Mouse (Mus musculus) embryonic facial prominence, embryonic 11.5 days (tissue): Measurements from ENCODE around the gene Egln2. TPM values are rescaled to one million over a fixed set of nuclear protein-coding genes. Genes with fewer than 3 reads are reported as not detected.

Experiments
- ATAC-seq: fragments of 200-750 bp; cut with Nextera tagmentation; replicated peaks from 2 replicates; pipeline ENCODE4 v1.8.0; 2017; ENCODE audit warnings: low read depth; ENCODE audit not compliant: insufficient number of reproducible peaks, low FRiP score, low TSS enrichment
- DNase-seq: peaks from one replicate; pipeline ENCODE4 v3.0.0-alpha.2; 2015; ENCODE audit warnings: low spot score
- H3K27ac ChIP-seq: fragments of 300-500 bp; sonication (generic); replicated peaks from 2 replicates; pipeline ENCODE4 v1.5.1; 2014; ENCODE audit warnings: mild to moderate bottlenecking, low read depth, low read length, control low read depth
- H3K27me3 ChIP-seq: fragments of 300-500 bp; sonication (generic); 2 replicates; pipeline ENCODE4 v1.6.1; 2014; ENCODE audit warnings: mild to moderate bottlenecking, low read length, moderate library complexity, mixed read lengths; ENCODE audit not compliant: control insufficient read depth, insufficient read depth
- H3K36me3 ChIP-seq: fragments of 300-500 bp; sonication (generic); replicated peaks from 2 replicates; pipeline ENCODE4 v1.6.1; 2014; ENCODE audit warnings: low read depth, mild to moderate bottlenecking, low read length, moderate library complexity, mixed read lengths; ENCODE audit not compliant: control insufficient read depth, insufficient read depth
- H3K4me1 ChIP-seq: fragments of 300-500 bp; sonication (generic); 2 replicates; pipeline ENCODE4 v1.6.1; 2014; ENCODE audit warnings: low read length, mixed read lengths; ENCODE audit not compliant: control insufficient read depth, insufficient read depth
- H3K4me2 ChIP-seq: fragments of 300-500 bp; sonication (generic); 2 replicates; pipeline ENCODE4 v1.6.1; 2014; ENCODE audit warnings: low read depth, mild to moderate bottlenecking, control low read depth, low read length, moderate library complexity
- H3K4me3 ChIP-seq: fragments of 300-500 bp; sonication (generic); 2 replicates; pipeline ENCODE4 v1.5.1; 2014; ENCODE audit warnings: low read depth, low read length, control low read depth
- H3K9ac ChIP-seq: fragments of 300-500 bp; sonication (generic); replicated peaks from 2 replicates; pipeline ENCODE4 v1.6.1; 2014; ENCODE audit warnings: mild to moderate bottlenecking, control low read depth, low read length
- H3K9me3 ChIP-seq: fragments of 300-500 bp; sonication (generic); replicated peaks from 2 replicates; pipeline ENCODE4 v1.6.1; 2016; ENCODE audit warnings: mild to moderate bottlenecking, low read length, inconsistent platforms, mixed read lengths; ENCODE audit not compliant: control insufficient read depth
- WGBS: fragments of 180-500 bp; shearing (Covaris S2); extraction: QIAGEN DNeasy Blood & Tissue Kit; methylation state at CpG from one replicate; pipeline ENCODE4 v1.1.7; 2014; 5-methylcytosine and 5-hydroxymethylcytosine counted together
- polyA plus RNA-seq: library from polyadenylated mRNA; unstranded; fragments of >200 nt; fragmentation: Nextera tagmentation; extraction: Ambion mirVana; gene quantifications from 2 replicates; pipeline ENCODE4 v1.2.1, GENCODE M21; 2014

The Egln2 gene
- polyA plus RNA-seq, 1 experiment from 2014 or later, result 33.3 TPM

GRCm38 (mm10) chr7:27128946-27129345 is 37.7 kb downstream of the Egln2 start:
- H3K4me2 ChIP-seq, result no peak overlapping the region
- H3K9me3 ChIP-seq, result no peaks in the 10 kb centered on the region
- H3K27me3 ChIP-seq, result no peaks in the 10 kb centered on the region
- no peak overlapping the region for H3K27ac ChIP-seq
- H3K4me1 ChIP-seq, result no peaks in the 10 kb centered on the region
- H3K36me3 ChIP-seq, result no peaks in the 10 kb centered on the region
- no peak overlapping the region for H3K9ac ChIP-seq
- DNase-seq, result no peak
- ATAC-seq, result no peak
- H3K4me3 ChIP-seq, result no peak overlapping the region
- WGBS, result 88% methylated on average over 13 of the region's 13 CpGs

GRCm38 (mm10) chr7:27128162-27128561 is 38.4 kb downstream of the Egln2 start:
- DNase-seq (peak; percentile 36), ATAC-seq (0 out of 2 replicates have a peak, but pooled peaks have one; percentile 26)
- no peaks in the 10 kb centered on the region for H3K36me3 ChIP-seq
- H3K27ac ChIP-seq, result no peak overlapping the region
- no peaks in the 10 kb centered on the region for H3K27me3 ChIP-seq
- H3K4me1 ChIP-seq, result no peaks in the 10 kb centered on the region
- H3K4me2 ChIP-seq, result no peak overlapping the region
- no peak overlapping the region for H3K9ac ChIP-seq
- no peak overlapping the region for H3K4me3 ChIP-seq
- WGBS, result 51% methylated on average over 3 of the region's 3 CpGs
- H3K9me3 ChIP-seq, result no peaks in the 10 kb centered on the region

GRCm38 (mm10) chr7:27124969-27125368 is 41.6 kb downstream of the Egln2 start:
- no peaks in the 10 kb centered on the region for H3K4me1 ChIP-seq
- 83% methylated on average over 4 of the region's 4 CpGs for whole genome bisulfite sequencing
- ATAC-seq, result no peak
- no peaks in the 10 kb centered on the region for H3K27me3 ChIP-seq
- H3K4me3 ChIP-seq, result no peak overlapping the region
- no peak overlapping the region for H3K4me2 ChIP-seq
- no peak overlapping the region for H3K27ac ChIP-seq
- no peak overlapping the region for H3K9ac ChIP-seq
- no peaks in the 10 kb centered on the region for H3K36me3 ChIP-seq
- H3K9me3 ChIP-seq, result no peaks in the 10 kb centered on the region
- DNase-seq, result no peak

DNA sequence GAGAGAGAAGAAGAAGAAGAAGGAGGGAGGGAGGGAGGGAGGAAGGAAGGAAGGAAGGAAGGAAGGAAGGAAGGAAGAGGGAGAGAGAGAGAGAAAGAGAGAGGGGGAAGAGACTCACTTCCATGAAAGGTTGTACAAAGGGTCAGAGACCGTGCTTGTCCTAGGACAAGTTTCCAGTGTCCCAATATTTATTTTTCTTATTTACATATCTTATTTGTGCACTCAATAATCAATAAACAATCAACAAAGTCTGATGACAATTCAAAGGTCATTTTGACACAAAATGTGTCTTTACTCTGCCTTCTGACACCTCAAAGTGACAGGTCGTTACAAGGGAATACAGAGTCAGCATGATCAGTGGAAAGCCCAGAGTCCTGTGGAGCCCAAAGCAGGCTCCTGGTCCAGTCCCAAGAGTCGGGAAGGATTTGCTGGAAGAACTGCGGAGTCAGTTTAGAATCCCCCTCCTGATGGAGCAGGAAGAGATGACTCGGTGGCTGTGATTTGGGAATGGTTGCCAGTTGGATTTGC is 42.2 kb downstream of the Egln2 start:
- no peak for DNase-seq
- no peaks in the 10 kb centered on the region for H3K27me3 ChIP-seq
- no peaks in the 10 kb centered on the region for H3K9me3 ChIP-seq
- no peaks in the 10 kb centered on the region for H3K36me3 ChIP-seq
- no peaks in the 10 kb centered on the region for H3K4me1 ChIP-seq
- no peak overlapping the region for H3K4me3 ChIP-seq
- H3K9ac ChIP-seq, result no peak overlapping the region
- no peak overlapping the region for H3K27ac ChIP-seq
- 75% methylated on average over 5 of the region's 5 CpGs for WGBS
- H3K4me2 ChIP-seq, result no peak overlapping the region
- ATAC-seq, result no peak

DNA sequence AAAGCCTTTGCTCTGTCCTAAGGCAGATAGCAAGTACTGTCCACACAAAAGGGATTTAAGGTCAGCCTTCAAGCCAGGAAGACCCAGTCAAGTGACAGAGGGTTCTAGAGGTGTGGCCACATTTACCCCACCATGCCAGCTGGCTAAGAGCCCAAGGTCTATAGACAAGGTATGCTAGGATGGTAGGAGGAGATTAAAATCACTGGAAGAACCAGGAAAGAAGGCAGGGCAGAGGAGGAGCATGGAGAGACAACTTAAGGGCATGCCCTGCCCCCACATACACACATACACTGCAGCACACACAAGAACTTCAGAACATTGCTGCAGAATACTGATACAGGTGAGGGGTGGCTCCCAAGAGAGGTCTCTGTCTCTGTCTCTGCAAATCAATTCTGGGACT is 46.9 kb downstream of the Egln2 start, which contains the start of gene Cyp2f2:
TSS of gene Cyp2f2 (plus strand) at position 234 of the 400 bp plus-strand sequence.
- H3K9ac ChIP-seq, result no peak within 1 kb of the TSS
- H3K9me3 ChIP-seq, result no peaks in the 10 kb centered on the region
- no peak within 1 kb of the TSS for H3K4me3 ChIP-seq
- ATAC-seq (no peak), DNase-seq (no peak)
- H3K36me3 ChIP-seq, result no peaks in the 10 kb centered on the region
- H3K27me3 ChIP-seq, result no peaks in the 10 kb centered on the region
- no peaks in the 10 kb centered on the region for H3K4me1 ChIP-seq
- H3K4me2 ChIP-seq, result no peak within 1 kb of the TSS
- no peak within 1 kb of the TSS for H3K27ac ChIP-seq

GRCm38 (mm10) chr7:27118033-27118511 is 48.5 kb downstream of the Egln2 start:
- Histone ChIP-seq H3K36me3 (no peaks in the 10 kb centered on the region), H3K9me3 (no peaks in the 10 kb centered on the region), H3K27ac (no peak overlapping the region), H3K4me3 (no peak overlapping the region), H3K4me1 (no peaks in the 10 kb centered on the region), H3K9ac (no peak overlapping the region), H3K27me3 (no peaks in the 10 kb centered on the region), H3K4me2 (no peak overlapping the region)
- no peak for DNase-seq
- 75% methylated on average over 4 of the region's 4 CpGs for WGBS
- no peak for ATAC-seq

GRCm38 (mm10) chr7:27111987-27112386 is 54.6 kb downstream of the Egln2 start:
- 78% methylated on average over 3 of the region's 3 CpGs for WGBS
- H3K4me3 ChIP-seq, result no peak overlapping the region
- H3K4me1 ChIP-seq, result no peaks in the 10 kb centered on the region
- no peak overlapping the region for H3K4me2 ChIP-seq
- no peaks in the 10 kb centered on the region for H3K27me3 ChIP-seq
- peaks cover 3% of the 10 kb centered on the region; the same call in 1 of the 2 replicates for H3K9me3 ChIP-seq
- no peak for DNase-seq
- H3K27ac ChIP-seq, result no peak overlapping the region
- H3K36me3 ChIP-seq, result no peaks in the 10 kb centered on the region
- no peak for ATAC-seq
- H3K9ac ChIP-seq, result no peak overlapping the region

DNA sequence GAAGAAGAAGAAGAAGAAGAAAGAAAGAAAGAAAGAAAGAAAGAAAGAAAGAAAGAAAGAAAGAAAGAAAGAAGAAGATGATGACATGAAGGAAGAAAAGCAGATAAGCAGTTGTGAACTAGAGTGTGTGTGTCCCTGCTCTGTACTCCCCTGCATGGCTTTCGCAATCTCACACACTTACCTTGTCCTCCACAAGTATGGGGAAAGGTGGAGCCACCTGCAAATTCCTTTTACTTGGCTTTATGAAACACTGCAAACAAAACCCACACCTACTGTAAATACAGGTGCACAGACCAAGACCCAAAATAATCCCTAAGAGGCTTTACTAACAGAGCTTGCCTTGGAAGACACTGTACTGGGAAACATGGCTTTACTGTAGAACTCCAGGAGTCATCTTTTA is 55.6 kb downstream of the Egln2 start:
- Histone ChIP-seq H3K9me3 (peaks cover 3% of the 10 kb centered on the region; the same call in 1 of the 2 replicates), H3K36me3 (no peaks in the 10 kb centered on the region), H3K27me3 (no peaks in the 10 kb centered on the region), H3K4me2 (no peak overlapping the region), H3K4me1 (no peaks in the 10 kb centered on the region), H3K4me3 (no peak overlapping the region), H3K9ac (no peak overlapping the region), H3K27ac (no peak overlapping the region)
- no peak for DNase-seq
- 89% methylated on average over 1 of the region's 1 CpGs for WGBS
- ATAC-seq, result no peak
